Mouse (Mus musculus) forebrain, embryonic 16.5 days (tissue): ENCODE results near the gene Ism1. TPM values are rescaled to one million over a fixed set of nuclear protein-coding genes. Genes with fewer than 3 reads are reported as not detected.

Experiments
- polyA plus RNA-seq: library from polyadenylated mRNA; unstranded; fragments of >200 nt; fragmentation: Nextera tagmentation; extraction: Ambion mirVana; gene quantifications from 2 replicates; pipeline ENCODE4 v1.2.1, GENCODE M21; 2015

The Ism1 gene
- polyA plus RNA-seq, 1 experiment from 2014 or later: 0.29 TPM

Other genes with a start within 250 kb of the Ism1 start
- gene Sptlc3, start 184.3 kb upstream of the Ism1 start, polyA plus RNA-seq: 0.29 TPM in 1 of 2 replicates, not detected in the other